12 mouse cellular contexts compared by ENCODE assay signal in genomic region chr6:125168086-125168485, GRCm38 (mm10). TPM values are rescaled to one million over a fixed set of nuclear protein-coding genes. Genes with fewer than 3 reads are reported as not detected.
DNase-seq lines count a peak whose midpoint lies in the region; ATAC-seq and TF ChIP-seq lines count a peak whose summit lies in the region.
"Had no signal": no experiment of that assay in that cellular context is flagged by ENCODE, and none has a peak within 500 bp of the region (broad histone marks: within the 10 kb centered on the region; RNA-seq: fewer than 3 reads in every experiment).

No protein-coding gene starts in this region.

- TF ChIP-seq EP300 in stomach, postnatal 0 days (optimal IDR thresholded peaks at IDR 0.05): no peak

- no peak overlapping the region for H3K4me2 ChIP-seq in forebrain, embryonic 11.5 days (ENCODE audit: low read depth, low read length, severe bottlenecking)
- no peak overlapping the region for H3K4me2 ChIP-seq in forebrain, embryonic 16.5 days (ENCODE audit: low read length)
- no peak overlapping the region for H3K4me2 ChIP-seq in hindbrain, embryonic 13.5 days
- no peak overlapping the region for H3K4me2 ChIP-seq in stomach, embryonic 15.5 days
- H3K4me2 ChIP-seq in stomach, postnatal 0 days (replicated peaks; ENCODE audit: low read depth): no peak overlapping the region
- H3K4me2 ChIP-seq: midbrain, embryonic 12.5 days had no signal

- DNase-seq in forebrain, embryonic 11.5 days (ENCODE audit: low spot score): no peak
- DNase-seq in hindbrain, embryonic 10.5 days (ENCODE audit: low spot score): no peak
- no peak for DNase-seq in stomach, postnatal 0 days (ENCODE audit: low spot score)
- no peak for DNase-seq in T-cell, adult 2 months (ENCODE audit: low spot score)
- no peak for DNase-seq in spleen, adult 12 weeks (ENCODE audit: low spot score)
- DNase-seq: kidney, postnatal 25 days; lung, postnatal 36 days had no signal

- 92% methylated on average over 14 of the region's 14 CpGs for WGBS in forebrain, embryonic 11.5 days
- 91% methylated on average over 14 of the region's 14 CpGs for WGBS in forebrain, embryonic 16.5 days
- 92% methylated on average over 14 of the region's 14 CpGs for WGBS in hindbrain, embryonic 13.5 days
- 94% methylated on average over 14 of the region's 14 CpGs for WGBS in hindbrain, embryonic 10.5 days
- 90% methylated on average over 14 of the region's 14 CpGs for WGBS in stomach, embryonic 15.5 days
- 86% methylated on average over 14 of the region's 14 CpGs for whole genome bisulfite sequencing in stomach, postnatal 0 days

- H3K4me3 ChIP-seq in forebrain, embryonic 11.5 days (ENCODE audit: low read depth, low read length): no peak overlapping the region
- H3K4me3 ChIP-seq in forebrain, embryonic 16.5 days (replicated peaks; ENCODE audit: low read length): no peak overlapping the region
- no peak overlapping the region for H3K4me3 ChIP-seq in hindbrain, embryonic 13.5 days
- no peak overlapping the region for H3K4me3 ChIP-seq in hindbrain, embryonic 10.5 days
- H3K4me3 ChIP-seq in stomach, embryonic 15.5 days (replicated peaks): no peak overlapping the region
- no peak overlapping the region for H3K4me3 ChIP-seq in stomach, postnatal 0 days (ENCODE audit: low read depth, low read length)
- H3K4me3 ChIP-seq: midbrain, embryonic 12.5 days had no signal

- peak overlapping the region; percentile 88; the same call in 1 of the 2 replicates for H3K27ac ChIP-seq in forebrain, embryonic 11.5 days (ENCODE audit: low read depth, low read length)
- no peak overlapping the region for H3K27ac ChIP-seq in forebrain, embryonic 16.5 days (ENCODE audit: low read length)
- H3K27ac ChIP-seq in hindbrain, embryonic 13.5 days: no peak overlapping the region
- H3K27ac ChIP-seq in hindbrain, embryonic 10.5 days: no peak overlapping the region
- peak overlapping the region; percentile 98; the same call in 1 of the 2 replicates for H3K27ac ChIP-seq in stomach, embryonic 15.5 days
- no peak overlapping the region; the same call in 1 of the 2 replicates for H3K27ac ChIP-seq in stomach, postnatal 0 days (replicated peaks)

- H3K9me3 ChIP-seq in forebrain, embryonic 11.5 days (ENCODE audit: control insufficient read depth, low read length): no peaks in the 10 kb centered on the region
- H3K9me3 ChIP-seq in forebrain, embryonic 16.5 days (ENCODE audit: control insufficient read depth, low read length): no peaks in the 10 kb centered on the region
- H3K9me3 ChIP-seq in hindbrain, embryonic 13.5 days: no peaks in the 10 kb centered on the region
- H3K9me3 ChIP-seq in hindbrain, embryonic 10.5 days: no peaks in the 10 kb centered on the region
- H3K9me3 ChIP-seq in stomach, embryonic 15.5 days: no peaks in the 10 kb centered on the region
- H3K9me3 ChIP-seq in stomach, postnatal 0 days (ENCODE audit: control insufficient read depth, low read length): no peaks in the 10 kb centered on the region
- H3K9me3 ChIP-seq: embryonic facial prominence, embryonic 12.5 days; midbrain, embryonic 12.5 days had no signal

- H3K9ac ChIP-seq in forebrain, embryonic 11.5 days (ENCODE audit: low read length): no peak overlapping the region
- H3K9ac ChIP-seq in forebrain, embryonic 16.5 days (replicated peaks; ENCODE audit: low read depth, low read length): no peak overlapping the region
- peak overlapping the region; percentile 6; the same call in 1 of the 2 replicates for H3K9ac ChIP-seq in hindbrain, embryonic 13.5 days
- no peak overlapping the region for H3K9ac ChIP-seq in stomach, embryonic 15.5 days
- no peak overlapping the region for H3K9ac ChIP-seq in stomach, postnatal 0 days (ENCODE audit: low read length)
- H3K9ac ChIP-seq: embryonic facial prominence, embryonic 12.5 days had no signal

- peaks cover 37% of the 10 kb centered on the region for H3K36me3 ChIP-seq in forebrain, embryonic 11.5 days (ENCODE audit: control insufficient read depth, insufficient read depth, low read length)
- H3K36me3 ChIP-seq in forebrain, embryonic 16.5 days (ENCODE audit: control insufficient read depth, insufficient read depth): peaks cover 38% of the 10 kb centered on the region
- H3K36me3 ChIP-seq in hindbrain, embryonic 13.5 days: peaks cover 69% of the 10 kb centered on the region
- peaks cover 84% of the 10 kb centered on the region for H3K36me3 ChIP-seq in hindbrain, embryonic 10.5 days
- peaks cover 53% of the 10 kb centered on the region for H3K36me3 ChIP-seq in stomach, embryonic 15.5 days
- H3K36me3 ChIP-seq in stomach, postnatal 0 days (ENCODE audit: control insufficient read depth, insufficient read depth, low read length): peaks cover 16% of the 10 kb centered on the region

- H3K27me3 ChIP-seq in forebrain, embryonic 11.5 days (ENCODE audit: control insufficient read depth, insufficient read depth, low read length): no peaks in the 10 kb centered on the region
- no peaks in the 10 kb centered on the region for H3K27me3 ChIP-seq in forebrain, embryonic 16.5 days (replicated peaks; ENCODE audit: control insufficient read depth, insufficient read depth, low read length)
- no peaks in the 10 kb centered on the region for H3K27me3 ChIP-seq in hindbrain, embryonic 13.5 days
- H3K27me3 ChIP-seq in hindbrain, embryonic 10.5 days (ENCODE audit: insufficient read depth, poor library complexity, severe bottlenecking): no peaks in the 10 kb centered on the region
- H3K27me3 ChIP-seq in stomach, embryonic 15.5 days (replicated peaks): no peaks in the 10 kb centered on the region
- no peaks in the 10 kb centered on the region for H3K27me3 ChIP-seq in stomach, postnatal 0 days (ENCODE audit: control insufficient read depth, insufficient read depth, low read length)
- H3K27me3 ChIP-seq: embryonic facial prominence, embryonic 12.5 days; midbrain, embryonic 12.5 days had no signal

- TF ChIP-seq CTCF in stomach, postnatal 0 days (IDR thresholded peaks at IDR 0.05; ENCODE audit: low read depth): no peak

- peaks cover 25% of the 10 kb centered on the region for H3K4me1 ChIP-seq in forebrain, embryonic 11.5 days (replicated peaks; ENCODE audit: control insufficient read depth, insufficient read depth, low read length)
- H3K4me1 ChIP-seq in forebrain, embryonic 16.5 days (replicated peaks; ENCODE audit: control insufficient read depth, insufficient read depth, low read length): peaks cover 26% of the 10 kb centered on the region
- H3K4me1 ChIP-seq in hindbrain, embryonic 13.5 days (replicated peaks): peaks cover 36% of the 10 kb centered on the region
- H3K4me1 ChIP-seq in hindbrain, embryonic 10.5 days (replicated peaks): peaks cover 39% of the 10 kb centered on the region
- peaks cover 31% of the 10 kb centered on the region for H3K4me1 ChIP-seq in stomach, embryonic 15.5 days
- H3K4me1 ChIP-seq in stomach, postnatal 0 days (replicated peaks; ENCODE audit: control insufficient read depth, insufficient read depth): peaks cover 10% of the 10 kb centered on the region

- no peak for ATAC-seq in forebrain, embryonic 11.5 days (replicated peaks; ENCODE audit: low FRiP score)
- no peak for ATAC-seq in forebrain, embryonic 16.5 days
- no peak for ATAC-seq in hindbrain, embryonic 13.5 days (ENCODE audit: low FRiP score)
- no peak for ATAC-seq in stomach, embryonic 15.5 days (ENCODE audit: insufficient read depth, low FRiP score, low read depth)
- ATAC-seq in stomach, postnatal 0 days (ENCODE audit: low FRiP score, low TSS enrichment): no peak

RNA-seq across cellular contexts. Expression of gene Gapdh, which starts 1.8 kb away (rescaled TPM):
- polyA plus RNA-seq in forebrain, embryonic 11.5 days (2014; fragmentation: Nextera tagmentation; extraction: Ambion mirVana): 2,700 and 2,872 TPM in 2 replicates
- polyA plus RNA-seq in forebrain, embryonic 16.5 days (2015; fragmentation: Nextera tagmentation; extraction: Ambion mirVana): 1,297 and 1,346 TPM in 2 replicates
- polyA plus RNA-seq in hindbrain, embryonic 13.5 days (2015; fragmentation: Nextera tagmentation; extraction: Ambion mirVana): 1,320 and 1,327 TPM in 2 replicates
- 2,613 and 2,865 TPM in 2 replicates for polyA plus RNA-seq in hindbrain, embryonic 10.5 days (2016; fragmentation: Nextera tagmentation; extraction: Ambion mirVana)
- 1,509 and 1,865 TPM in 2 replicates for polyA plus RNA-seq in stomach, embryonic 15.5 days (2015; fragmentation: Nextera tagmentation; extraction: Ambion mirVana)
- polyA plus RNA-seq in stomach, postnatal 0 days (2015; fragmentation: Nextera tagmentation; extraction: Ambion mirVana): 920 and 1,103 TPM in 2 replicates

RNA-seq across cellular contexts. Expression of gene Iffo1, which starts 23.0 kb away (rescaled TPM):
- 10.5 and 12.3 TPM in 2 replicates for polyA plus RNA-seq in forebrain, embryonic 11.5 days (2014; fragmentation: Nextera tagmentation; extraction: Ambion mirVana)
- 17.3 and 19.3 TPM in 2 replicates for polyA plus RNA-seq in forebrain, embryonic 16.5 days (2015; fragmentation: Nextera tagmentation; extraction: Ambion mirVana)
- 17.2 and 19.7 TPM in 2 replicates for polyA plus RNA-seq in hindbrain, embryonic 13.5 days (2015; fragmentation: Nextera tagmentation; extraction: Ambion mirVana)
- 12.5 and 18.3 TPM in 2 replicates for polyA plus RNA-seq in hindbrain, embryonic 10.5 days (2016; fragmentation: Nextera tagmentation; extraction: Ambion mirVana)
- polyA plus RNA-seq in stomach, embryonic 15.5 days (2015; fragmentation: Nextera tagmentation; extraction: Ambion mirVana): 8.2 and 9.0 TPM in 2 replicates
- 4.4 and 5.7 TPM in 2 replicates for polyA plus RNA-seq in stomach, postnatal 0 days (2015; fragmentation: Nextera tagmentation; extraction: Ambion mirVana)

RNA-seq across cellular contexts. Expression of gene Ncapd2, which starts 23.4 kb away (rescaled TPM):
- 225 and 271 TPM in 2 replicates for polyA plus RNA-seq in forebrain, embryonic 11.5 days (2014; fragmentation: Nextera tagmentation; extraction: Ambion mirVana)
- polyA plus RNA-seq in forebrain, embryonic 16.5 days (2015; fragmentation: Nextera tagmentation; extraction: Ambion mirVana): 91.4 and 91.6 TPM in 2 replicates
- 56.7 and 62.9 TPM in 2 replicates for polyA plus RNA-seq in hindbrain, embryonic 13.5 days (2015; fragmentation: Nextera tagmentation; extraction: Ambion mirVana)
- 199 and 233 TPM in 2 replicates for polyA plus RNA-seq in hindbrain, embryonic 10.5 days (2016; fragmentation: Nextera tagmentation; extraction: Ambion mirVana)
- polyA plus RNA-seq in stomach, embryonic 15.5 days (2015; fragmentation: Nextera tagmentation; extraction: Ambion mirVana): 107 and 108 TPM in 2 replicates
- 15.3 and 16.6 TPM in 2 replicates for polyA plus RNA-seq in stomach, postnatal 0 days (2015; fragmentation: Nextera tagmentation; extraction: Ambion mirVana)

RNA-seq across cellular contexts. Expression of gene Mrpl51, which starts 23.5 kb away (rescaled TPM):
- polyA plus RNA-seq in forebrain, embryonic 11.5 days (2014; fragmentation: Nextera tagmentation; extraction: Ambion mirVana): 195 and 197 TPM in 2 replicates
- polyA plus RNA-seq in forebrain, embryonic 16.5 days (2015; fragmentation: Nextera tagmentation; extraction: Ambion mirVana): 137 and 140 TPM in 2 replicates
- polyA plus RNA-seq in hindbrain, embryonic 13.5 days (2015; fragmentation: Nextera tagmentation; extraction: Ambion mirVana): 158 and 164 TPM in 2 replicates
- 206 and 213 TPM in 2 replicates for polyA plus RNA-seq in hindbrain, embryonic 10.5 days (2016; fragmentation: Nextera tagmentation; extraction: Ambion mirVana)
- 231 and 236 TPM in 2 replicates for polyA plus RNA-seq in stomach, embryonic 15.5 days (2015; fragmentation: Nextera tagmentation; extraction: Ambion mirVana)
- 196 and 211 TPM in 2 replicates for polyA plus RNA-seq in stomach, postnatal 0 days (2015; fragmentation: Nextera tagmentation; extraction: Ambion mirVana)

RNA-seq across cellular contexts. Expression of gene Nop2, which starts 36.4 kb away (rescaled TPM):
- polyA plus RNA-seq in forebrain, embryonic 11.5 days (2014; fragmentation: Nextera tagmentation; extraction: Ambion mirVana): 65.4 and 70.3 TPM in 2 replicates
- polyA plus RNA-seq in forebrain, embryonic 16.5 days (2015; fragmentation: Nextera tagmentation; extraction: Ambion mirVana): 54.4 and 55.3 TPM in 2 replicates
- polyA plus RNA-seq in hindbrain, embryonic 13.5 days (2015; fragmentation: Nextera tagmentation; extraction: Ambion mirVana): 47.9 and 48.6 TPM in 2 replicates
- polyA plus RNA-seq in hindbrain, embryonic 10.5 days (2016; fragmentation: Nextera tagmentation; extraction: Ambion mirVana): 67.6 and 83.8 TPM in 2 replicates
- polyA plus RNA-seq in stomach, embryonic 15.5 days (2015; fragmentation: Nextera tagmentation; extraction: Ambion mirVana): 55.6 and 60.1 TPM in 2 replicates
- polyA plus RNA-seq in stomach, postnatal 0 days (2015; fragmentation: Nextera tagmentation; extraction: Ambion mirVana): 25.0 and 26.6 TPM in 2 replicates

Comparison
In these comparisons a context has a peak if more than half of its experiments do, and no peak if none do; other contexts are left out.
1. H3K27ac ChIP-seq: peak in forebrain, embryonic 11.5 days (single experiment) and stomach, embryonic 15.5 days (single experiment); none in forebrain, embryonic 16.5 days (single experiment), hindbrain, embryonic 13.5 days (single experiment), hindbrain, embryonic 10.5 days (single experiment) and stomach, postnatal 0 days (single experiment).